Mouse (Mus musculus) subcutaneous adipose tissue, adult 2 months (tissue): ENCODE results near the gene Gmfg. TPM values are rescaled to one million over a fixed set of nuclear protein-coding genes. Genes with fewer than 3 reads are reported as not detected.

ENCODE experiments used
- polyA plus RNA-seq: library from polyadenylated mRNA; depleted of rRNA; stranded (reverse); fragments of >200 nt; gene quantifications from 2 replicates; pipeline ENCODE4 v1.2.3, GENCODE M21; 2012; ENCODE audit warnings: low replicate concordance; rRNA removed

The Gmfg gene
- 9.9 and 15.1 TPM in 2 replicates for polyA plus RNA-seq

DNA sequence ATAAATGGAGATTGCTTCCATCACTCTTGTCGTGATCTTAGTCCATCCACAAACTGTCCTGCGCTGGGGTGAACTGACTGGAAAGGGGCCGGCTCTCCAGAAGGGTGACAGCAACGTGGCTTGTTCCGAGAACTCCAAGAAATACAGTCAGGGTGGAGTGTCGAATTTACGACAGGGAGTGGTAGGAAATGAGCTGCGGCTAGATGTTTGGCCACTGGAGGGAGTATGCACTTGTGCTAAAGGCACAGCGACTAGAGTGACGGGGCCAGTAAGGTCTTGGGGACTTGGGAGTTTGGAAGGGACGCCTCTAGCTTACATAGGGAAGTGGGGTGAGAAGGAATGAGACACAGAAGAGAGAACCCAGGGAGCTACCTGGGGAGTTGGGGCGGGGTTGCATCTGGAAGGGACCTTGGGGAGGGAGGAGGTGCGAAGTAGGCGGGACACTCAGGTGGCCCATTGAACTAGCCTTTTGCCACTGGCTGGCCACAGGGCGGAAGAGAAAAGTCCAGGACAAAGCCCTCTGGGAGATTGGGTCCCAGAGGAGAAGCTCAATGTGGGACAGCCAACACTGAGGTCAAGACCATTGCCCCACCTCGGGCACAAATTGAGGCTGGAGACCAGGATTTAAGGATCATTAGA, at the start of gene Gmfg:
TSS of gene Gmfg (plus strand) at position 516 of the 639 bp plus-strand sequence.

DNA sequence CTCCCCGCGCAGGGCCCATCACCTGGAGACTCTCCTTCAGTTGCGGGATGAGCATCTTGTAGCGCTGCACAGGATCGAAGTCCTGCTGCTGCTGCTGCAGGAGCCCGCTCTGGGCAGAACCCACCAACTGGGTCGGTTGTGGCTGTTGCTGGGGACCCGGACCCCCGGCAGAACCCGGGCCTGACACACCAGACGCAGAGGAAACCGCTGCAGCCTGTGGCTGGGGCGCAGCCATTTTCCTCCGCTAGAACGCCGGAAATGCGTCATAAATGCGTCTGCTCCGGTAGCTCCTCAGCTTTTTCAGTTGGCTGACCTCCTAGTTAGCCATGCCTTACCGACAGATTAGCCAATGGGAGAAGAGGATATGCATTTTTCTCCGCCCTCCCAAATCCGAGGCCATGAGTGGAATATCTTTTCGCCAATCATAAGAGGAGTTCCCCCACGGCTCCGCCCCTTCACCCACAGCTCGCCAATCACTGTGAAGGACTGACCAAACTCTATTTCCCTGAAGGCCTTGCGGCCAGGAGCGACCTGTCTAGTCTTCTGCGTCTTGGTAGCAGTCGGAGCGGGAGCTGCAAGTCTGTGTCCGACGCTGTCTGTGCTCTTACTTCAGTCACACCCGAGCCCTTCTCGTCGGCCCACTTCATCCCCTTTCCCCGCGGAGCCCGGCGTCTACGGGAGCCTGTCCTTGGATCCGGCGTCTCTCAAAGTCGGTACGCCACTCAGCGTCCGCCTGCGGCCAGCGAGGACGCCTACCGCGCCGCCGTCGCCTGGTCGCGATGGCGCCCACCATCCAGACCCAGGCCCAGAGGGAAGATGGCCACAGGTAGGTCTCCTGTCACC, 44.6 kb upstream of the Gmfg start, which contains the start of the genes Med29 and Paf1:
TSS of gene Med29 (minus strand) at position 280 of the 843 bp plus-strand sequence.
TSS of gene Paf1 (plus strand) at position 523 of the 843 bp plus-strand sequence.

DNA sequence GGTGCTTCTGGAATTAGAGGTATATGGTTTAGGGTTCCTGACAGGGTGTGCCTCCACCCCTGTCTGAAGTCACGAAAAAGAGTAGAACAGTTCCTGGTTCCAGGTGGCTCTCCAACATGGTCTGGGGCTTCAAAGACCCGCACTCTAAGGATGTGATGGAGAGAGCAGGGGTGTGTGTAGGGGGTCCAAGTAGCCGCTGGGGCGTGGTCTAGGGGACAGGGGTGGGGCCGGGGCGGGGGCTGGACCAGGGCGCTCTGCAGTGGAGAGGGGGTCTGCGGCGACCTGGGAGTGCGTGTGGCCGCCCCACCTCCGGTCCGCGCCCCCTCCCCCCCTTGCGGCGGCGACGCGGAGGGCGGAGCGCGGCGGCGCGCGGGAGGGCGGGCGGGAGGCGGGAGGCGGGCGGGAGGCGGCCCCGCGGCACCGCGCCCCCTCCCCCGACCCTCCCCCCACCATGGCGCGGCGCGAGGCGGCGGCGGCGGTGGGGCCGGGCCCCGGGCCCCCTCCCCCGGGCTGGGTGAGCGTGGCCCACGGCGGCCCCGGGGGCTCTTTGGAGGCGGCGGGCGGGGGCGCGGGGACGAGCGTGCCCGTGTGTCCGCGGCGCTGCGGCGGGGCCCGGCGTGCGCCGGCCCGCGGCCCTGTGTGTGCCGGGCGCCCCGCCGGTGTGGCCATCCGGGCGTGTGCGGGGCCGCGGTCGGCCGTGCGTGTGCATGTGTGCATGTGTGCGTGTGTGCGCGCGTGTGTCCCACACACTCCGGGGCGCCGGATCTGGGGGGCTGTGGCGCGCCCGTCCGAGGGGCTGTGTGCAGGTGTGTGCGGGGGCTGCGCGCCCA, 14.5 kb downstream of the Gmfg start, which contains the start of gene Lrfn1:
TSS of gene Lrfn1 (plus strand) at position 450 of the 830 bp plus-strand sequence.

Other genes with a start within 250 kb of the Gmfg start
- gene Eid2, start 169.6 kb upstream of the Gmfg start, polyA plus RNA-seq: 4.6 and 9.1 TPM in 2 replicates
- 6.6 and 12.9 TPM in 2 replicates for gene Eid2b, start 159.7 kb upstream of the Gmfg start, polyA plus RNA-seq
- gene Selenov, start 146.3 kb upstream of the Gmfg start, polyA plus RNA-seq: 0.14 and 0.33 TPM in 2 replicates
- gene Dll3, start 135.2 kb upstream of the Gmfg start, polyA plus RNA-seq: 0.04 and 0.36 TPM in 2 replicates
- gene Timm50, start 125.4 kb upstream of the Gmfg start, polyA plus RNA-seq: 112 and 113 TPM in 2 replicates
- 92.2 and 125 TPM in 2 replicates for gene Supt5, start 98.7 kb upstream of the Gmfg start, polyA plus RNA-seq
- 520 and 1,161 TPM in 2 replicates for gene Rps16, start 86.8 kb upstream of the Gmfg start, polyA plus RNA-seq
- gene Plekhg2, start 64.8 kb upstream of the Gmfg start, polyA plus RNA-seq: 27.6 and 51.9 TPM in 2 replicates
- 35.4 and 86.7 TPM in 2 replicates for gene Zfp36, start 57.2 kb upstream of the Gmfg start, polyA plus RNA-seq
- 55.0 and 56.9 TPM in 2 replicates for gene Med29, start 44.7 kb upstream of the Gmfg start, polyA plus RNA-seq
- gene Paf1, start 44.5 kb upstream of the Gmfg start, polyA plus RNA-seq: 75.4 and 88.0 TPM in 2 replicates
- 3.1 and 12.7 TPM in 2 replicates for gene Lrfn1, start 14.5 kb downstream of the Gmfg start, polyA plus RNA-seq
- not detected in 2 replicates for gene Ifnl2, start 73.0 kb downstream of the Gmfg start, polyA plus RNA-seq
- not detected in 2 replicates for gene Ifnl3, start 85.4 kb downstream of the Gmfg start, polyA plus RNA-seq
- 0.76 and 0.83 TPM in 2 replicates for gene Sycn, start 103.4 kb downstream of the Gmfg start, polyA plus RNA-seq
- 0.11 TPM in 1 of 2 replicates, not detected in the other for gene Nccrp1, start 109.8 kb downstream of the Gmfg start, polyA plus RNA-seq
- 79.8 and 99.2 TPM in 2 replicates for gene Samd4b, start 160.7 kb downstream of the Gmfg start, polyA plus RNA-seq
- gene Pak4, start 160.7 kb downstream of the Gmfg start, polyA plus RNA-seq: 13.7 and 30.0 TPM in 2 replicates
- not detected in 2 replicates for gene Acp7, start 193.9 kb downstream of the Gmfg start, polyA plus RNA-seq